Mouse (Mus musculus): ENCODE results near the gene Tsnax. TPM values are rescaled to one million over a fixed set of nuclear protein-coding genes. Genes with fewer than 3 reads are reported as not detected.

Tsnax gene
- total RNA-seq, 1 experiment, result 46.9 TPM

DNA sequence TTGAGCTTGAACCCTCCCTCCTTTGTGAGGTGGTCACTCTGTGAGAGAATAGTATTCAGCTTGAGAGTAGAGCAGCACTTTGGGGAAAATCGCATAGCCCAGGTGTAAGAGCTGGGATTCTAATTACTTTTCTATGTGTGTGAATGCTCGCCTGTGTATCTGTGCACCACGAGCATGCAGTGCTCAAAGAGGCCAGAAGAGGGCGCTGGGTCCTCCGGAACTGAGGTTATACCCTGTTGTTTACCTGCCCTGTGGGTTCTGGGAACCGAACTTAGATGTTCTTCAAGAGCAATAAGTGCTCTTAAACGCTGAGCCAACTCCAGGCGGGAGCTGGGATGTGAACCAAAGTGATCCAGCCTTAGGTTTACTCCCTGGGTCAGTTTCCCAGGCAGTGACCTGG lies 32.0 kb upstream of the Tsnax start:
- Histone ChIP-seq H3K4me1 (ENCODE audit: control insufficient read depth in 2 of 2, insufficient read depth in 2 of 2, low read length in 2 of 2, poor library complexity in 1 of 2) (no peaks in the 10 kb centered on the region), H3K27ac (ENCODE audit: insufficient read depth, low read depth, low read length, poor library complexity, severe bottlenecking) (no peak overlapping the region), H3K9me3 (ENCODE audit: control insufficient read depth, insufficient read depth, low read depth, low read length) (no peaks in the 10 kb centered on the region), H3K9ac (ENCODE audit: insufficient read depth, low read depth, low read length, poor library complexity, severe bottlenecking) (no peak overlapping the region), H3K36me3 (ENCODE audit: control insufficient read depth, insufficient read depth, low read length, poor library complexity, severe bottlenecking) (no peaks in the 10 kb centered on the region), H3K4me3 (ENCODE audit: insufficient read depth in 1 of 2, low read depth in 1 of 2, low read length in 2 of 2, poor library complexity in 1 of 2, severe bottlenecking in 1 of 2) (no peak overlapping the region)
- in situ Hi-C loops (cut with MboI; ENCODE audit: low sequenced_read_pairs in 2 of 2, unreplicated experiment in 2 of 2), result no loop called here
- TF ChIP-seq ZC3H11A (IDR thresholded peaks at IDR 0.05; ENCODE audit: borderline replicate concordance, low read depth, low read length) (no peak), CHD2 (IDR thresholded peaks at IDR 0.05; ENCODE audit: low read depth, low read length) (no peak), ZNF384 (IDR thresholded peaks at IDR 0.05; ENCODE audit: low read depth, low read length) (no peak), MAFK (IDR thresholded peaks at IDR 0.05; ENCODE audit: insufficient read depth, low read depth, low read length) (no peak)
- peak; percentile 29 for DNase-seq (ENCODE audit: low read depth, low spot score)

DNA sequence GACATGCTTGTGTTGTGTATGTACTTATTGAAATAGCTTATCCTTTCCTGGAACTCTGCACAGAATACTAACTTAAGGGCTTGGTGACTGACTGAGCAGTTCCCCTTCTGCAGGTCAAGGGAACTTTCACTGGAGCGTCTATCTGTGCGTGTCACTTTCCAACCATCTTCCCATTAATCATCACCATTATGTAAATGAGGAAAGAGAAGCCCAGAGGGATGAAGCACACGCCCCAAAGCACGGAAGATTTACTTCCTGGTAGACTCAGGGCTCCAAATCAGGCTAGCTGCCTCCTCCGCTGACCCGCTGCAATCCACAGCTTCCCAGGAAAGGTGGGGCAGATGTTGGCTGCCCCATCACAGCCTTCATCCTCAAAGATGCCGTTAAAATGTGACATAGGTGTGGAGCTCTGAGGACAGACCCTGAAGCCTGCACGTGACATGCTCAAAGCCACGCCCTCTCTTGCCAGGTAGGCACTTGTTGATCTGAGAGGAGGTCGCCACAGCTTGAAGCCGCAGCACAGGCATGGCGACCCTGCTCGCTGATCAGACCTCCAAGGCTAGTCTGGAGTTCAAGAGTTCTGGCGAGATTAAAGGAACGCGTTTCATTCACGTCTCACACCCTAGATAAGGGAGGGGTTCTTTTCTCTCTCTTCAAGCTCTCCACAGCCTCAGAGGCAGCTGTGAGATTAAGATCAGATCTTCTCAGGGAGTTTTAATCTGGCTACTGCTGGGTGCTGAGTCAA lies 21.7 kb upstream of the Tsnax start:
- TF ChIP-seq MAFK (IDR thresholded peaks at IDR 0.05; ENCODE audit: insufficient read depth, low read depth, low read length) (no peak), HCFC1 (IDR thresholded peaks at IDR 0.05; ENCODE audit: borderline replicate concordance, insufficient read depth, low read length) (no peak), CHD2 (IDR thresholded peaks at IDR 0.05; ENCODE audit: low read depth, low read length) (no peak), ZNF384 (IDR thresholded peaks at IDR 0.05; ENCODE audit: low read depth, low read length) (no peak), ZC3H11A (IDR thresholded peaks at IDR 0.05; ENCODE audit: borderline replicate concordance, low read depth, low read length) (no peak)
- Histone ChIP-seq H3K9me3 (ENCODE audit: control insufficient read depth, insufficient read depth, low read depth, low read length) (no peaks in the 10 kb centered on the region), H3K36me3 (ENCODE audit: control insufficient read depth, insufficient read depth, low read length, poor library complexity, severe bottlenecking) (no peaks in the 10 kb centered on the region), H3K4me3 (ENCODE audit: insufficient read depth in 1 of 2, low read depth in 1 of 2, low read length in 2 of 2, poor library complexity in 1 of 2, severe bottlenecking in 1 of 2) (no peak overlapping the region), H3K4me1 (ENCODE audit: control insufficient read depth in 2 of 2, insufficient read depth in 2 of 2, low read length in 2 of 2, poor library complexity in 1 of 2) (peaks cover 0 to 7% of the 10 kb centered on the region in 2 experiments; a peak in 1 of 4 replicates), H3K9ac (ENCODE audit: insufficient read depth, low read depth, low read length, poor library complexity, severe bottlenecking) (no peak overlapping the region), H3K27ac (ENCODE audit: insufficient read depth, low read depth, low read length, poor library complexity, severe bottlenecking) (no peak overlapping the region)
- no peak for DNase-seq (ENCODE audit: low read depth, low spot score)
- in situ Hi-C loops (cut with MboI; ENCODE audit: low sequenced_read_pairs in 2 of 2, unreplicated experiment in 2 of 2), result no loop called here

DNA sequence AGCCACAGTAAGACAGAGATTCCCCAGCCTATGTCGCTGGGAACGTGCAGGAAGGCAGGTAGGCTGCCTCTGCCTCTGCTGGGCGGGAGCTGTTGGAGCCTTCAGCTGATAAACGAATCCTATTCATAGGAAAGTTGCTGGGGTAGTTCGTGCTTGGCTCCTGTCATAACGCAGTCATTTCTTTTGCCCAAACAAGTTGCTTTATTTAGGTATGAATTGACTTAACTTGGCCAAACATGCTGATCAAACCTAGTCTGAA lies 21.2 kb upstream of the Tsnax start:
- TF ChIP-seq ZNF384 (IDR thresholded peaks at IDR 0.05; ENCODE audit: low read depth, low read length) (no peak), MAFK (IDR thresholded peaks at IDR 0.05; ENCODE audit: insufficient read depth, low read depth, low read length) (no peak), CHD2 (IDR thresholded peaks at IDR 0.05; ENCODE audit: low read depth, low read length) (no peak), ZC3H11A (IDR thresholded peaks at IDR 0.05; ENCODE audit: borderline replicate concordance, low read depth, low read length) (no peak), HCFC1 (IDR thresholded peaks at IDR 0.05; ENCODE audit: borderline replicate concordance, insufficient read depth, low read length) (no peak)
- H3K27ac ChIP-seq (ENCODE audit: insufficient read depth, low read depth, low read length, poor library complexity, severe bottlenecking), result no peak overlapping the region
- H3K4me1 ChIP-seq (ENCODE audit: control insufficient read depth in 2 of 2, insufficient read depth in 2 of 2, low read length in 2 of 2, poor library complexity in 1 of 2), result peaks cover 0 to 7% of the 10 kb centered on the region in 2 experiments; a peak in 1 of 4 replicates
- DNase-seq (ENCODE audit: low read depth, low spot score), result no peak
- no peak overlapping the region for H3K9ac ChIP-seq (ENCODE audit: insufficient read depth, low read depth, low read length, poor library complexity, severe bottlenecking)
- no peaks in the 10 kb centered on the region for H3K36me3 ChIP-seq (ENCODE audit: control insufficient read depth, insufficient read depth, low read length, poor library complexity, severe bottlenecking)
- H3K4me3 ChIP-seq (ENCODE audit: insufficient read depth in 1 of 2, low read depth in 1 of 2, low read length in 2 of 2, poor library complexity in 1 of 2, severe bottlenecking in 1 of 2), result no peak overlapping the region
- no peaks in the 10 kb centered on the region for H3K9me3 ChIP-seq (ENCODE audit: control insufficient read depth, insufficient read depth, low read depth, low read length)
- in situ Hi-C loops (cut with MboI; ENCODE audit: low sequenced_read_pairs in 2 of 2, unreplicated experiment in 2 of 2), result no loop called here

DNA sequence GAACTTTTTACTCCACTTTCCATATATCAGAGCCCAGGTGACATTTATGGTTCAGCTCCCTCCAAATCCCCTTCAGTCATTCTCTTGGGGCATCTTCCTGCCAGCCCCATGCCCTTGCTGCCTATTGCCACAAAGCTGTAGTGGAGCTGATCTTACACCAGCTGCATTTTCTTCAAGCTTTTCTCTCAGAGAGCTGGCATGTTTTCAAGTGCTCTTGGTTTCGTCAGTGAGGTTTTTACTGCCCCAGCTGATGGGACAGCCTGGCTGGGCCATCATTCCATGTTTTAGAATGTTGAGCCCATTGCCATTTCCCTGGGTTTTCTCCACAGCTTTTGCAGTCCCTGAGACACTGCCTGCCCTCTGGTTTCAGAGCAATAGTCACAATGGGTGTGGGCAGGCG lies 17.0 kb upstream of the Tsnax start:
- Histone ChIP-seq H3K4me3 (ENCODE audit: insufficient read depth in 1 of 2, low read depth in 1 of 2, low read length in 2 of 2, poor library complexity in 1 of 2, severe bottlenecking in 1 of 2) (no peak overlapping the region), H3K9ac (ENCODE audit: insufficient read depth, low read depth, low read length, poor library complexity, severe bottlenecking) (no peak overlapping the region), H3K27ac (ENCODE audit: insufficient read depth, low read depth, low read length, poor library complexity, severe bottlenecking) (no peak overlapping the region), H3K9me3 (ENCODE audit: control insufficient read depth, insufficient read depth, low read depth, low read length) (no peaks in the 10 kb centered on the region), H3K4me1 (ENCODE audit: control insufficient read depth in 2 of 2, insufficient read depth in 2 of 2, low read length in 2 of 2, poor library complexity in 1 of 2) (peaks cover 0 to 7% of the 10 kb centered on the region in 2 experiments; a peak in 1 of 4 replicates), H3K36me3 (ENCODE audit: control insufficient read depth, insufficient read depth, low read length, poor library complexity, severe bottlenecking) (no peaks in the 10 kb centered on the region)
- in situ Hi-C loops (cut with MboI; ENCODE audit: low sequenced_read_pairs in 2 of 2, unreplicated experiment in 2 of 2), result no loop called here
- no peak for TF ChIP-seq ZC3H11A (IDR thresholded peaks at IDR 0.05; ENCODE audit: borderline replicate concordance, low read depth, low read length)
- TF ChIP-seq HCFC1 (IDR thresholded peaks at IDR 0.05; ENCODE audit: borderline replicate concordance, insufficient read depth, low read length), result no peak
- no peak for TF ChIP-seq CHD2 (IDR thresholded peaks at IDR 0.05; ENCODE audit: low read depth, low read length)
- no peak for TF ChIP-seq ZNF384 (IDR thresholded peaks at IDR 0.05; ENCODE audit: low read depth, low read length)
- TF ChIP-seq MAFK (IDR thresholded peaks at IDR 0.05; ENCODE audit: insufficient read depth, low read depth, low read length), result no peak
- no peak for DNase-seq (ENCODE audit: low read depth, low spot score)

All from ES-E14 (cell line).